Mouse (Mus musculus) hindbrain, embryonic 11.5 days (tissue): ENCODE data around the gene Cd72. TPM values are rescaled to one million over a fixed set of nuclear protein-coding genes. Genes with fewer than 3 reads are reported as not detected.

ENCODE experiments used
- ATAC-seq: fragments of 200-750 bp; cut with Nextera tagmentation; 2 replicates; pipeline ENCODE4 v1.8.0; 2017; ENCODE audit warnings: mild to moderate bottlenecking, moderate TSS enrichment, moderate library complexity; ENCODE audit not compliant: low FRiP score
- DNase-seq: peaks from one replicate; pipeline ENCODE4 v3.0.0-alpha.2; 2015; ENCODE audit warnings: low spot score
- H3K27ac ChIP-seq: fragments of 300-500 bp; sonication (generic); 2 replicates; pipeline ENCODE4 v1.5.1; 2014; ENCODE audit warnings: mild to moderate bottlenecking, low read depth, low read length
- H3K27me3 ChIP-seq: fragments of 300-500 bp; sonication (generic); 2 replicates; pipeline ENCODE4 v1.6.1; 2014; ENCODE audit warnings: mild to moderate bottlenecking, low read length, moderate library complexity, mixed read lengths; ENCODE audit not compliant: control insufficient read depth, insufficient read depth
- H3K36me3 ChIP-seq: fragments of 300-500 bp; sonication (generic); 2 replicates; pipeline ENCODE4 v1.6.1; 2014; ENCODE audit warnings: mild to moderate bottlenecking, low read length, moderate library complexity, mixed read lengths; ENCODE audit not compliant: control insufficient read depth, insufficient read depth
- H3K4me1 ChIP-seq: fragments of 300-500 bp; sonication (generic); replicated peaks from 2 replicates; pipeline ENCODE4 v1.6.1; 2014; ENCODE audit warnings: low read length, mixed read lengths; ENCODE audit not compliant: control insufficient read depth, insufficient read depth
- H3K4me2 ChIP-seq: fragments of 300-500 bp; sonication (generic); replicated peaks from 2 replicates; pipeline ENCODE4 v1.6.1; 2014; ENCODE audit warnings: mild to moderate bottlenecking, low read depth, low read length
- H3K4me3 ChIP-seq: fragments of 300-500 bp; sonication (generic); 2 replicates; pipeline ENCODE4 v1.5.1; 2014; ENCODE audit warnings: low read depth, low read length
- H3K9ac ChIP-seq: fragments of 300-500 bp; sonication (generic); 2 replicates; pipeline ENCODE4 v1.6.1; 2014; ENCODE audit warnings: low read depth, low read length
- H3K9me3 ChIP-seq: fragments of 300-500 bp; sonication (generic); 2 replicates; pipeline ENCODE4 v1.6.1; 2016; ENCODE audit warnings: low read length; ENCODE audit not compliant: control insufficient read depth
- WGBS: fragments of 180-500 bp; shearing (Covaris S2); extraction: QIAGEN DNeasy Blood & Tissue Kit; methylation state at CpG from one replicate; pipeline ENCODE4 v1.1.7; 2014; 5-methylcytosine and 5-hydroxymethylcytosine counted together
- polyA plus RNA-seq: library from polyadenylated mRNA; unstranded; fragments of >200 nt; fragmentation: Nextera tagmentation; extraction: Ambion mirVana; gene quantifications from 2 replicates; pipeline ENCODE4 v1.2.1, GENCODE M21; 2014

The Cd72 gene
- polyA plus RNA-seq, 1 experiment from 2014 or later, result 3.7 TPM

GRCm38 (mm10) chr4:43447251-43447650 is 7.2 kb downstream of the Cd72 start:
- H3K9me3 ChIP-seq, result no peaks in the 10 kb centered on the region
- no peak overlapping the region for H3K27ac ChIP-seq
- no peak for ATAC-seq
- DNase-seq, result no peak
- no peak overlapping the region for H3K4me3 ChIP-seq
- peaks cover 12% of the 10 kb centered on the region for H3K36me3 ChIP-seq
- 89% methylated on average over 13 of the region's 13 CpGs for WGBS
- no peak overlapping the region for H3K9ac ChIP-seq
- H3K27me3 ChIP-seq, result no peaks in the 10 kb centered on the region
- peaks cover 4% of the 10 kb centered on the region for H3K4me1 ChIP-seq
- H3K4me2 ChIP-seq, result no peak overlapping the region

- Histone ChIP-seq H3K4me3 (peak overlapping the region; percentile 94), H3K9ac (peak overlapping the region; percentile 98), H3K36me3 (peaks cover 12% of the 10 kb centered on the region), H3K27me3 (no peaks in the 10 kb centered on the region), H3K9me3 (no peaks in the 10 kb centered on the region), H3K4me1 (peaks cover 4% of the 10 kb centered on the region), H3K4me2 (peak overlapping the region; percentile 84), H3K27ac (peak overlapping the region; percentile 91)
- WGBS, result 1% methylated on average over 28 of the region's 28 CpGs
- peak; percentile 28; the same call in 1 of the 2 replicates for ATAC-seq
- peak; percentile 54 for DNase-seq
Observed at GRCm38 (mm10) chr4:43443511-43443910, 10.9 kb downstream of the Cd72 start.

DNA sequence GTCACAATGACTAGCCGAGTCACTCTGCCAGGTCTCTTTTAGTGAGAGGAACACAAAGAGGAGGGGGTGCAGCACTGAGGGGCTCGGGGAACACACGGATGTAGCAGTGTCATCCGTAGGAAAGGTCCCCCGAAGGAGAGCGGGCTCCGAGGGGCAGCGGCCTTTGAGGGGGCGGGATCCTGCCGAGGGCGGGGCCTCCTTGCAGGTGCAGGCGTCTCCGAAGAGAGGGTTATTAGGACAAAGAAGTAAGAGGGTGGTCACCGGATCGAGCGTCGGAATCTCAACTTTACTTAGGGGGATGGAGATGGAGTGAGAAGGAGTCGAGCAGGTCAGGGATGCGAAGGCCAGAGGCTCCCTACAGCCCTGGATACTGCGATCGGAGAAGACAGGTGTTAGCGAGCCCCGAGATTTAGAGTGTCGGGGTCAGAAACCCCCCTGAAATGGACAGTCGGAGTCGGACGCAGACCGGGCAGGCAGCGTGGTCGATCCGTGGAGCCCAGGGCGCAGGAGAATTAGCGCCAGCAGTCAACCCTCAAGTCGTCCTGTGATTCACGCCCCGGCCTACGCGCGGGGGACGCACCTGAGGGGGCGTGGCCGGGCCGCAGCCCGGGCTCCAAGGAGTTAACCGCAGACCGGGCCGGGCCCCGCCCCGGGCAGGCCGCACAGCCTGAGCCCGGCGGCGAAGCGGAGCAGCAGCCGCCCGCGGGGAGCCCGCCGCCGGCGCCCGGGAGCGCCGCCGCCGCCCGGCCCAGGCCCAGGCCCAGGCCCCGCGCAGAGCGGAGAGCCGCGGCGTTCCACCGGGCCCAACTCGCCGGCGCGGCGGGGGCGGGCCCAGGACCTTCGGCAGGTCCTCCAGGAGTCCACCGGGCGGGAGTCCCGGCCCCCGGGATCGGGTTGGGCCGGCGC is 11.7 kb downstream of the Cd72 start:
- no peaks in the 10 kb centered on the region for H3K9me3 ChIP-seq
- peak overlapping the region; percentile 91 for H3K27ac ChIP-seq
- no peaks in the 10 kb centered on the region for H3K27me3 ChIP-seq
- H3K36me3 ChIP-seq, result peaks cover 12% of the 10 kb centered on the region
- peak; percentile 78 for ATAC-seq
- peaks cover 4% of the 10 kb centered on the region for H3K4me1 ChIP-seq
- peak overlapping the region; percentile 94 for H3K4me3 ChIP-seq
- DNase-seq, result peak; percentile 80
- WGBS, result under 1% methylated on average over 58 of the region's 88 CpGs
- peak overlapping the region; percentile 98 for H3K9ac ChIP-seq
- H3K4me2 ChIP-seq, result peak overlapping the region; percentile 84

DNA sequence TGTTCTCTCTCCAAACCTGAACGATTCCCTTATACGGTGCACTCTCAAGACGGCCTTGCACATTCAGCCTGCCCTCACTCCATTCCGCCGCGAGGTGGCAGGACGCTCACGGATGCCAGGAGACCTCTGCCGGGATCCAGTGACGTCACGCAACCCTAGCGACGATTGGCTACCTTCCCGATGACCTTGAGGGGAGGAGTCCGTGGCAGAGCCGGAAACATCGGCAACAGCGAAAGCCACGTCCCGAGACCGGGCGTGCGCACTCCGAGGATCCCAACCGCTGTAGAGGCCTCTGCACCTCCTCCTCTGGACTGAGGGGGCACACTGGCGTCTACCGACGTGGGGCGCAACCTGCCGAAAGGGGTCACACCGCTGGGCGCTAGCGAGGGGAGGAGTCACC is 12.4 kb downstream of the Cd72 start:
- Histone ChIP-seq H3K9ac (peak overlapping the region; percentile 98), H3K27ac (peak overlapping the region; percentile 91), H3K9me3 (no peaks in the 10 kb centered on the region), H3K4me3 (peak overlapping the region; percentile 94), H3K4me1 (peaks cover 4% of the 10 kb centered on the region), H3K27me3 (no peaks in the 10 kb centered on the region), H3K4me2 (peak overlapping the region; percentile 84), H3K36me3 (peaks cover 11% of the 10 kb centered on the region)
- ATAC-seq (peak; percentile 94), DNase-seq (peak; percentile 99)
- under 1% methylated on average over 33 of the region's 33 CpGs for WGBS

GRCm38 (mm10) chr4:43441639-43442038 is 12.8 kb downstream of the Cd72 start, which contains the start of gene Tesk1:
Gene Tesk1 (plus strand): TSS chr4:43441939.
- ATAC-seq (no peak; the same call in 1 of the 2 replicates), DNase-seq (no peak)

GRCm38 (mm10) chr4:43432832-43433231 is 21.6 kb downstream of the Cd72 start:
- H3K4me3 ChIP-seq, result no peak overlapping the region
- DNase-seq (no peak), ATAC-seq (no peak)
- peaks cover 5% of the 10 kb centered on the region; the same call in 1 of the 2 replicates for H3K27me3 ChIP-seq
- H3K27ac ChIP-seq, result no peak overlapping the region
- no peak overlapping the region for H3K9ac ChIP-seq
- no peak overlapping the region for H3K4me2 ChIP-seq
- H3K9me3 ChIP-seq, result no peaks in the 10 kb centered on the region
- no peaks in the 10 kb centered on the region for H3K36me3 ChIP-seq
- H3K4me1 ChIP-seq, result 0 out of 2 replicates have a peak, but pooled peaks cover 3% of the 10 kb centered on the region
- WGBS, result 86% methylated on average over 1 of the region's 1 CpGs

More at GRCm38 (mm10) chr4:43441639-43442038, 12.8 kb downstream of the Cd72 start, which contains the start of gene Tesk1:
- peak within 1 kb of the TSS; percentile 84 for H3K4me2 ChIP-seq
- H3K4me3 ChIP-seq, result peak within 1 kb of the TSS; percentile 94
- WGBS, result 27% methylated on average over 4 of the region's 4 CpGs
- H3K27ac ChIP-seq, result peak within 1 kb of the TSS; percentile 91
- peaks cover 7% of the 10 kb centered on the region for H3K36me3 ChIP-seq
- peak within 1 kb of the TSS; percentile 98 for H3K9ac ChIP-seq
- peaks cover 4% of the 10 kb centered on the region for H3K4me1 ChIP-seq
- H3K27me3 ChIP-seq, result no peaks in the 10 kb centered on the region
- no peaks in the 10 kb centered on the region for H3K9me3 ChIP-seq

DNA sequence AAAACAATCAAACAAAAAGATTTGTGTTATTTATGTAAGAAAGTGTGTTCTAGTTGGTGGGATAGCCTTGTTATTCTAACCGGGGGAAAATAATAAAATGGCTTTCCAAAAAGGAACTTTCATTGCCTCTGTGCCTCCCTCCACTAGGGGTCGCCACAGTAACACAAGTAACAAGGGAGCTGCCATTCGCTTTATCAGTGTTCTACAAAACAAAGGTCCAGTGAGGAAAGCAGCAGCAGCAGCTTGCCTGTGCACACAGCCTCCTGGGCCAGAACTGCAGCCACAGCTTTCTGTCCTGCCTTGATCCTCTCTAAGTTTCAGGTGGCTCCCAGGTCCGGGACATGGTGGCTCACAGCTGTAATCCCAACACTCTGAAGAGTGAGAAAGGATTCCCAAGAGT is 22.7 kb downstream of the Cd72 start:
- H3K27ac ChIP-seq, result peak overlapping the region; percentile 67; the same call in 1 of the 2 replicates
- peak; percentile 55; the same call in 1 of the 2 replicates for ATAC-seq

GRCm38 (mm10) chr4:43428946-43429345 is 25.5 kb downstream of the Cd72 start, which contains the start of gene Fam166b:
Gene Fam166b (minus strand): TSS chr4:43429134.
- Histone ChIP-seq H3K4me2 (peak within 1 kb of the TSS; percentile 12; the same call in 1 of the 2 replicates), H3K36me3 (peaks cover 5% of the 10 kb centered on the region; the same call in 1 of the 2 replicates), H3K9ac (no peak within 1 kb of the TSS), H3K4me1 (peaks cover 9% of the 10 kb centered on the region; the same call in 1 of the 2 replicates), H3K4me3 (no peak within 1 kb of the TSS), H3K9me3 (no peaks in the 10 kb centered on the region), H3K27me3 (peaks cover 42% of the 10 kb centered on the region), H3K27ac (no peak within 1 kb of the TSS)
- DNase-seq, result peak; percentile 36
- 10% methylated on average over 10 of the region's 10 CpGs for WGBS
- ATAC-seq, result no peak

More for the DNA sequence above, 22.7 kb downstream of the Cd72 start:
- H3K4me2 ChIP-seq, result no peak overlapping the region
- DNase-seq, result peak; percentile 91
- no peaks in the 10 kb centered on the region for H3K36me3 ChIP-seq
- H3K27me3 ChIP-seq, result peaks cover 16% of the 10 kb centered on the region
- H3K9ac ChIP-seq, result no peak overlapping the region
- H3K9me3 ChIP-seq, result no peaks in the 10 kb centered on the region
- 3% methylated on average over 4 of the region's 4 CpGs for WGBS
- peaks cover 3% of the 10 kb centered on the region; the same call in 1 of the 2 replicates for H3K4me1 ChIP-seq
- no peak overlapping the region for H3K4me3 ChIP-seq
